Mouse (Mus musculus) thymus, adult 18-20 months (tissue): ENCODE data around the gene Sh3bp4.

ENCODE experiments used
- DNase-seq, 2 experiments: peaks; one replicate each; pipeline ENCODE4 v3.0.0; 2022; ENCODE audit warnings: mixed read lengths in 2 of 2

The Sh3bp4 gene

DNA sequence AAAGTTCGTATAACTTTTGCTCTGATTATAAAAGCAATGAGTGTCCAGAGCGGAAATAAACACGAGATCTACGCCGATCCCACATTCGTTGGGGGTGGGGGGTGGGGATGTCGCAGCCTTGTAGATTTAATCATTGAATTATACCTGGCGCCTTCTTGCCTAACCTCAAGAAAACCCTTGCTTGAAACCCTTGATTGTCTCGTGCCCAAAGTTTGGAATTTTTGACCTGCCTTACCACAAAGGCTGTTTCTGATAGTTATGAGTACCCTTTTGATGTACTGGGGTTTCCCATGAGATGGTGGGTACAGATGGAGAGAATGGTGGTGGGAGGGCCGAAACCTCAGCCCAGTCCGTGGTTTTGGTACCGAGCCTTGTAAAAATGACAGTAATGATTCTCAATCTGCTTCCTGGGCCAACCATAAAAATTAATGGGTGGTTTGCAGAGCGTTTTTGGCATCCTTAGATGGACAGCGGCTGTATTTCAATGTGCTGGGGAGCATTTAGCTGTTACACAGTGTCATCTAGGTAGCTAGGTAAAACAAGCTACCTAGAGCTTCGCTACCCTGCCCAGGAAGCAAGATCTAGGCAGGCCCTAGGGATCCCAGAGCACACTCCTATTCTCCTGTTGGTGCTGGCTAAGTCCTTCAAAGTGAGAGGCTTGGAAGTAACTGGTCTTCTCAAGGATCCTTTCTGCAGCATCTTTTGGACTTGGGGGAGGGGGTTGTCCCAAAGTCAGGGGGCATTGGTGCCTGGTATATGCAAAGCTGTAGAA is 1.3 kb downstream of the Sh3bp4 start:
- DNase-seq = no peak

DNA sequence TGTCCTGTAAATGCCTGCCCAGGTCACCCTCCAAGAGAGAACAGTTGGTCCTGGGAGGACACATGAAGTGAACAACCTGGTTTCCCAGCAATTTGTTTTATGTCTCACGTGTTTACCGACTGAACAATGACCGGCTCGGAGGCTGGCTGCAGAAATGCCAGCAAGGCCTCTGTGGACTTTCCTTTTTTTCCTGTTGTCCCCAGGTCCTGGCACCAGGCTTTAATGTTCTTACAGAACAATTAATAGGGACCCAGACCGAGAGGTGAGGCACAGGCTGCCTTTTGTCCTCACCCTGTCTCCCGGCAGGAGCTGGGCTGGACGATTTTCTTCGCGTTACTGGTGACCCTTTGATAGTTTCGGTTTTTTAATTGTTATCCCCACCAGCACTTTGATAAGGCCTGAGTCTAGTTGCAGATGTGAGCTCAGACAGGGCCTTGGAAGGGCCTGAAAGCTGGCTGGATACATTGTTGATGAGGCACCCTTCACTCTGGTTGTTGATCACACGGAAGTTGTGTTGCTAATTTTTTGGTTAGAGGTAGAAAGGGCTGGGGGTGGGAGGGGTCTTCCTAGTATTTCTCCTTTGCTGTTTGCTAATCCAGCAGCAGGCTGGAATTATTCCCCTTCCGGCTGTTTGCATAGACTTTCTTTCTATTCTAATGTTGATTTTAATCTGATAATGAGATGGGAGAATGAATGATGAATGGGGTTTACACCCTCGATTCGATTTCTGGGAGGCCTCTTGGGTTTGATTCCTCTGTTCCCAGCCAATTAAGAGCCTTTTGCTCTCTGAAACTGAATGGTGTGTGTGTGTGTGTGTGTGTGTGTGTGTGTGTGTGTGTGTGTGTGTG is 2.2 kb downstream of the Sh3bp4 start:
- DNase-seq = no peak

GRCm38 (mm10) chr1:89073291-89073846 is 3.2 kb downstream of the Sh3bp4 start:
- DNase-seq = no peak

GRCm38 (mm10) chr1:89074678-89075077 is 4.5 kb downstream of the Sh3bp4 start:
- DNase-seq = no peak

GRCm38 (mm10) chr1:89075120-89075519 is 4.9 kb downstream of the Sh3bp4 start:
- no peak for DNase-seq

DNA sequence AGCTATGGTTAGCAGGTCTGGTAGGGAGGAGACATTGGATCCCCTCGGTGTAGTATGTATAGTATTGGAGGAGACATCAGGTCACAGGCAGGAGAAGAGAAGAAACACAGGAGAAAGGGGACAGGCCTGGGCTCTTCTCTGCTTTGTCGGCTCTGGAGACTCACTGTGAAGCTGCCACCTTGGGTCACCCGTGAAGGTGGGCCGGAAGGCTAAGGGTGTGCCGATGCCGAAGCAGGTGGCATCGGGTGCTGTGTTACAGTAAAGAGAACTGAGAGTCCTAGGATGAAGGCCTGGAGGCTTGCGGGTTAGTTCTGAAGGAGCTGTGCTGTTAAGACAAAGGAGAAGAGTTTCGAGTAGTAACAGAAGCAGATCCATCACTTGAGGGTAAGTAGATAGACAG is 6.6 kb downstream of the Sh3bp4 start:
- no peak for DNase-seq

- DNase-seq = no peak
Observed at GRCm38 (mm10) chr1:89078240-89078639, 8.0 kb downstream of the Sh3bp4 start.

GRCm38 (mm10) chr1:89078730-89079129 is 8.5 kb downstream of the Sh3bp4 start:
- no peak for DNase-seq

GRCm38 (mm10) chr1:89079239-89079638 is 9.0 kb downstream of the Sh3bp4 start:
- DNase-seq = no peak

GRCm38 (mm10) chr1:89080371-89080770 is 10.2 kb downstream of the Sh3bp4 start:
- DNase-seq = no peak

DNA sequence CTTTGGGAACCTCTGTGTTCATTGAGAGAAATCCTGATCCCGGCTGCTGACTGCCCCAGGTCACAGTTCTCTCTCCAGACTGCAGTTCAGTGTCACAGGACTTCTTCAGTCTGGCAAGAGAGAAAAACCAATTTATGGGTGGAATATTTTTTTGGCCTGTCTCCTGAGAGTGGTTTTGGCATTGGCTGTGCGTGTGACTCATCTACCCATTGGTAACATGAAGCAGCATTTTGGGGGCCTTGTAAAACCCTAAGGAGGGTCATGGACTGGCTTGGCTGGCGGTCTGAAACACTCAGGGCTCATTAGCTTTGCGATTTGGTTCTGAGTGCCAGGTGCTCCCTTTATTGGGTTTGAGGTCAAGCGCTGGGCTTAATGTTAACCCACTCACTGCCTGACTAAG is 10.6 kb downstream of the Sh3bp4 start:
- DNase-seq = no peak

DNA sequence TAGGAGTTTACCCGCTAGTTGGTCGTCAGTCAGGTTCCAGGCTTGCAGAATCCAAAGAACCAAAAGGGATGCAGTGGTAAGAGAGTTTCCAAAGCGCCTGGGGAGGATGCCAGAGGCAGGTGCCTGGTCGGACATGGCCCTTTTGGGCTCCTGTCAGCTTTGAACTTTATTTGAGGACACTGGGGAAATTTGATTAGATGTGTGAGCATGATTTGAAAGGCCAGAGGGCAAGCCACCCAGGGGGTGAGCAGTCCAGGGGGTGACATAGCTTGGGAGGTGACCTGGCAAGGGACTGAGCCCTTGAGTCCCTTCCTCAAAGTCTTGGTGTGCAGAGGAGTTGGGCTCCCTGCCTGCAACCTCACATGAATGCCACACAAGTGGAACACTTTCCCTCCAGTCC is 11.2 kb downstream of the Sh3bp4 start:
- DNase-seq = no peak

DNA sequence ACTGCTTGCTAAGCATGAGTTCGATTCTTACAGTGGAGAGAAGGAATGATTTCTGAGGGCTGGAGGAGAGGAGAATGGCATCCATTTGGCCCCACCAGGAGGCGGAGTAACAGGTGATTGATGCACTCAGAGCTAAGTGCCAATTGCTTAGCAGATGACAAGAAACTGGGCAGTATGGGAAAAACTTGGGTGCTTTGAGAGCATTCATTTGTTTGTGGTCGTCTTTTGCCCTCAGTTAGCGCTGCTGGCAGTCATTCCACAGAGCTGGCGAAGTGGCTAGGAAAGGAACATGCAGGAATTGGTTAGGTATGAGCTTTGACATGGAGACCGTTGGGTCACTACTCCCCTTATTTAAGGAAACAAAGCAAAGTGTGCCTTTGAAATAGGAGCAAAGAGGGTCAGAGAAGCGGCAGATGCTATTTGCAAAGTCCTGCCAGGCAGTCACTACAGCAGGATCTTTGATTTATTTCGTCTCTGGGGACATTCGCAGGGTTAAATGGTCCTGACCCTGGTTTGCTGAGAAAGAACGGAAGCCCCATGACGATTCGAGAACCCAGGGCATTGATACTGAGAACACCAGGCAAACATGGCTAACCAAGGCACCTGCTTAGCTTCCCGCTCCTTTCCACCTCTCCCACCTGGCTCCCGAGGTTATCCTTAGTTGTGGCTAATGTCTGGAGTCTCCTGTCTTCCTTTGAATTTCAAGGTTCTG is 12.1 kb downstream of the Sh3bp4 start:
- DNase-seq = no peak

GRCm38 (mm10) chr1:89086575-89087153 is 16.4 kb downstream of the Sh3bp4 start:
- DNase-seq = no peak

- DNase-seq = no peak
Observed at GRCm38 (mm10) chr1:89088144-89088543, 17.9 kb downstream of the Sh3bp4 start.

- DNase-seq = no peak
Observed at GRCm38 (mm10) chr1:89088748-89089288, 18.6 kb downstream of the Sh3bp4 start.

DNA sequence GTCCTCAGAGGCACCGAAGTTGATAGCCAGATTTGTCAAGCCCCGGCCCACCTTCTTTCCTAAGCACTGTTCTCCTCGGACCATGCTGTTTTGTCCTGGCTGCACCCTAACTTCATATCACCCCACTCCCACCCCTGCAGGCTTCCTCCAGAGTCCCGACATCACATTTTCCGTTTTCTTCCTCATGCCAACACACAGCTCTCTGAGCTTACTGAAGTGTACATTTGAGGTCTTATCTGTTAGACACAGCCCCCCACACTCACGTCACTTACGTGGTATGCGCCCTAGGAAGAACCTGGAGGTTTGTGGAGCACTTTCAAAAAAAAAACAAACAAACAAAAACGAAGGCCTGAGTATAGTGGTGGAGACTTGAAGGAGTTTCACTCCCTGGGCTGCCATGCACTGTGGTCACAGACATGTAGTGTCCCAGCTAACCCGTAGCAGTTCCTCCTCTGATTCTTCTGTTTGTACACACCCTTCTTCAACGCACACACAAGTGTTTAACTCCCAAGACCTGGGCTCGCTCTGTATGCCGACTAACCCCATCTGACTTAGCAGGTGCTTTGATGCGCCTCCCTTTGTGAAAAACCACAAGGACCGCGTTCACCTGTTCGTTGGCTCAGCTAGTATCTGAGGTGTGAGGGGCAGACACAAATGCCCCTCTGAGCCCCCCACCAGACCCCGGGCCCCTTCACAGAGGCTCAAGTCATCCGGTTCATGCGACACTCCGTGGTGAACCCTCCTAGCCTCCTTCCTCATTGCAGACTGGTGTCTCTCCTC is 19.8 kb downstream of the Sh3bp4 start:
- DNase-seq = peak in 1 of 2 experiments; percentile 21

- DNase-seq = no peak
Observed at GRCm38 (mm10) chr1:89090676-89091075, 20.5 kb downstream of the Sh3bp4 start.

GRCm38 (mm10) chr1:89092019-89092418 is 21.8 kb downstream of the Sh3bp4 start:
- DNase-seq = no peak

- peak in 1 of 2 experiments; percentile 34 for DNase-seq
Observed at GRCm38 (mm10) chr1:89092442-89092991, 22.3 kb downstream of the Sh3bp4 start.

DNA sequence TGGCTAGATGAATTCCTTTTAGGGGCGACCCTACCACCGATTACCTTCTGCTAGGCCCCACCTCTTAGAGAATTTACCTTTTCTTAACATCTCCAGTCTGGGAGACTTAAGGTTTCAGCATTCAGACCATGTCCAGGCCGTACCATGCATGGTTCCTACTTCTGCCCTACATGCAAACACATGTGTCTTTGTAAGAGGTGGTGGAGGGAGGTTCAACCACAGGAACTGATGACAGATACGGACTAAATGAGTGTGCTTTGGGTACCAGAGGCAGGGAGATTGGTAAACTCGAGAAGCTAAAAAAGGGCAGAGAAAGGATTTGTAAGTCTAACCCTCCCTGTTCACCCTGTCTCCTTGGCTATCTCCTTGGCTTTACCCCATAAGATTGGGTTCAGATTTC is 23.5 kb downstream of the Sh3bp4 start:
- no peak for DNase-seq
